Mouse (Mus musculus): ENCODE data around the gene Rbp1.

DNA sequence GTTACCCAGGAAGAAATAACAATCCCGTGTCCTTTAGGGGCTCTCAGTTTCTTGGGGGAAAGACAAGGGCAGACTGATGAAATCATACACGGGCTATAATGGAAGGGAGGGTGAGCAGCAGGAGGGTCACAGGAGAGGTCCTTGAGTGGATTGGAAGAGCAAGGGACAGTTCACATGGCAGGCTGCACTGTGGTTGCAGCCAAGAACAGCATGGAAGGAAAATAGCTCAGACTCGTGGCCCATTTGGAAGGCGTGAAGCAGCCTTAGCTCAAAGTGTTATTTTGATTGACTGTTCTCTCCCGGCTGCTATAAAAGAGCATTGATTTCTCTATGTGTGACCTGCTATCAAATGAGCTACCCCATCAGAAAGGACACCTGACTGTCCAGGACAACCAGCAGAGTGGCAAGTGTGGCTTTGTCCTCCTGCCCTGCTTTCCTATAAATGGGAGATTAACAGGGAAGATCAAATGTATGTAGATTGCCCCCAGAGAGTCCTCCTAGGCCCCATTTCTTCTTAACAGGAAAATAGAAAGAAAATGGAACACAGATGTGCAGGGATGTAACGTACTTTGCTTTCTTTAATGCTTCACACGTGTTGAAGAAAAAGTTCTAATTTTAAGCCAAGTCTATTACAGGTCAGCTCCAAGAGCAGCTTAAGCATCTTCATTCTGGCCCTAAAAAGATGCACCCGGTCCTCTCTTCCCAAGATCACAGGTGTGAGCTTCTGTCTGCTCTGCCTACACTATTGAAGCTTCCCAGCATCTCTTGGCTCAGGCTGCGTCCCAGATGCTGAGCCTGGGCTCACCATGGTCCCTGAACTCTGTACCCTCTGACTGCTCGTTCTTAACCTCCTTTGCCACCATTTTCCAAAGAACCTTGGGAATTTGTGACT is 34.8 kb upstream of the Rbp1 start:
- TF ChIP-seq CTCF (IDR thresholded peaks at IDR 0.05; ENCODE audit: low read depth) (no peak), EP300 (optimal IDR thresholded peaks at IDR 0.05) (no peak)

Data from stomach, postnatal 0 days (tissue).